ENCODE assay signal across 9 mouse cellular contexts in genomic region chr1:38262362-38263154, GRCm38 (mm10).
DNase-seq lines count a peak whose midpoint lies in the region; ATAC-seq and TF ChIP-seq lines count a peak whose summit lies in the region.
"Had no signal": no experiment of that assay in that cellular context is flagged by ENCODE, and none has a peak within 500 bp of the region (broad histone marks: within the 10 kb centered on the region; RNA-seq: fewer than 3 reads in every experiment).

No protein-coding gene starts in this region.

- WGBS in intestine, embryonic 14.5 days, result 53% methylated on average over 11 of the region's 11 CpGs
- WGBS in intestine, embryonic 15.5 days, result 52% methylated on average over 11 of the region's 11 CpGs
- 74% methylated on average over 11 of the region's 11 CpGs for WGBS in heart, postnatal 0 days

- H3K9ac ChIP-seq in intestine, embryonic 14.5 days (ENCODE audit: low read length), result no peak overlapping the region
- H3K9ac ChIP-seq in intestine, embryonic 15.5 days, result no peak overlapping the region
- H3K9ac ChIP-seq in heart, postnatal 0 days (replicated peaks; ENCODE audit: low read depth, low read length), result no peak overlapping the region
- H3K9ac ChIP-seq: stomach, embryonic 15.5 days had no signal

- H3K36me3 ChIP-seq in intestine, embryonic 14.5 days (ENCODE audit: control insufficient read depth, insufficient read depth, low read length), result peaks cover 9% of the 10 kb centered on the region
- H3K36me3 ChIP-seq in intestine, embryonic 15.5 days, result no peaks in the 10 kb centered on the region
- no peaks in the 10 kb centered on the region for H3K36me3 ChIP-seq in heart, postnatal 0 days (replicated peaks; ENCODE audit: control insufficient read depth, insufficient read depth, low read length)
- H3K36me3 ChIP-seq: stomach, embryonic 15.5 days had no signal

- no peak overlapping the region for H3K4me2 ChIP-seq in intestine, embryonic 14.5 days (ENCODE audit: low read length)
- no peak overlapping the region for H3K4me2 ChIP-seq in intestine, embryonic 15.5 days (replicated peaks)
- H3K4me2 ChIP-seq in heart, postnatal 0 days (ENCODE audit: low read depth, low read length), result no peak overlapping the region
- H3K4me2 ChIP-seq: stomach, embryonic 15.5 days had no signal

- no peak for ATAC-seq in intestine, embryonic 14.5 days (replicated peaks; ENCODE audit: low FRiP score, low TSS enrichment, low read depth)
- no peak for ATAC-seq in intestine, embryonic 15.5 days
- peak; percentile 27; the same call in 1 of the 2 replicates for ATAC-seq in heart, postnatal 0 days (ENCODE audit: insufficient read depth, low read depth)
- no peak for ATAC-seq in frontal cortex, adult (ENCODE audit: low TSS enrichment)

- DNase-seq in intestine, embryonic 14.5 days (ENCODE audit: low spot score), result no peak
- peak; percentile 35 for DNase-seq in embryo, embryonic 11.5 days (ENCODE audit: low read depth, low spot score)
- DNase-seq in heart, postnatal 0 days (ENCODE audit: low spot score), result no peak
- peak; percentile 6 to 51 for DNase-seq in lung, postnatal 4 days
- no peak for DNase-seq in c-Kit-positive CD71-positive TER-119-positive erythroid progenitor cells, embryonic 14.5 days (ENCODE audit: low spot score)
- no peak for DNase-seq in frontal cortex, adult 2 months (ENCODE audit: extremely low spot score in 1 of 2, low spot score in 1 of 2)

- H3K4me1 ChIP-seq in intestine, embryonic 14.5 days (replicated peaks; ENCODE audit: control insufficient read depth, insufficient read depth, low read length), result peaks cover 17% of the 10 kb centered on the region
- peaks cover 8% of the 10 kb centered on the region for H3K4me1 ChIP-seq in intestine, embryonic 15.5 days (replicated peaks)
- no peaks in the 10 kb centered on the region for H3K4me1 ChIP-seq in heart, postnatal 0 days (ENCODE audit: control insufficient read depth, insufficient read depth)

- 0 out of 2 replicates have a peak overlapping the region, but pooled peaks have one; percentile 7 for H3K27ac ChIP-seq in intestine, embryonic 14.5 days (ENCODE audit: low read depth)
- H3K27ac ChIP-seq in intestine, embryonic 15.5 days, result no peak overlapping the region
- H3K27ac ChIP-seq in heart, postnatal 0 days (ENCODE audit: low read depth), result no peak overlapping the region; the same call in 1 of the 2 replicates
- H3K27ac ChIP-seq: stomach, embryonic 15.5 days had no signal

- TF ChIP-seq EP300 in heart, postnatal 0 days (IDR thresholded peaks at IDR 0.05; ENCODE audit: low read depth), result no peak

- H3K27me3 ChIP-seq in intestine, embryonic 14.5 days (replicated peaks; ENCODE audit: control insufficient read depth, insufficient read depth, low read length), result no peaks in the 10 kb centered on the region
- no peaks in the 10 kb centered on the region for H3K27me3 ChIP-seq in intestine, embryonic 15.5 days (replicated peaks)
- H3K27me3 ChIP-seq in heart, postnatal 0 days (ENCODE audit: control insufficient read depth, insufficient read depth, low read length), result no peaks in the 10 kb centered on the region
- H3K27me3 ChIP-seq: stomach, embryonic 15.5 days had no signal

- no peaks in the 10 kb centered on the region for H3K9me3 ChIP-seq in intestine, embryonic 14.5 days (ENCODE audit: control insufficient read depth, low read length)
- H3K9me3 ChIP-seq in intestine, embryonic 15.5 days, result no peaks in the 10 kb centered on the region
- H3K9me3 ChIP-seq in heart, postnatal 0 days (replicated peaks; ENCODE audit: control insufficient read depth, low read length), result 0 out of 2 replicates have a peak, but pooled peaks cover 2% of the 10 kb centered on the region
- H3K9me3 ChIP-seq: stomach, embryonic 15.5 days had no signal

- no peak for TF ChIP-seq CTCF in heart, postnatal 0 days (IDR thresholded peaks at IDR 0.05; ENCODE audit: low read depth)

- H3K4me3 ChIP-seq in intestine, embryonic 14.5 days (ENCODE audit: low read depth, low read length), result no peak overlapping the region
- no peak overlapping the region for H3K4me3 ChIP-seq in intestine, embryonic 15.5 days (replicated peaks)
- no peak overlapping the region for H3K4me3 ChIP-seq in heart, postnatal 0 days (ENCODE audit: low read depth, low read length)
- H3K4me3 ChIP-seq: stomach, embryonic 15.5 days had no signal

Comparison
In these comparisons a context has a peak if more than half of its experiments do, and no peak if none do; other contexts are left out.
1. DNase-seq: peak in embryo, embryonic 11.5 days (single experiment) and lung, postnatal 4 days (2 of 2); none in intestine, embryonic 14.5 days (single experiment), heart, postnatal 0 days (single experiment), c-Kit-positive CD71-positive TER-119-positive erythroid progenitor cells, embryonic 14.5 days (single experiment) and frontal cortex, adult 2 months (0 of 2).